Comparison of ENCODE assay signal across 8 mouse cellular contexts in the genomic region with DNA sequence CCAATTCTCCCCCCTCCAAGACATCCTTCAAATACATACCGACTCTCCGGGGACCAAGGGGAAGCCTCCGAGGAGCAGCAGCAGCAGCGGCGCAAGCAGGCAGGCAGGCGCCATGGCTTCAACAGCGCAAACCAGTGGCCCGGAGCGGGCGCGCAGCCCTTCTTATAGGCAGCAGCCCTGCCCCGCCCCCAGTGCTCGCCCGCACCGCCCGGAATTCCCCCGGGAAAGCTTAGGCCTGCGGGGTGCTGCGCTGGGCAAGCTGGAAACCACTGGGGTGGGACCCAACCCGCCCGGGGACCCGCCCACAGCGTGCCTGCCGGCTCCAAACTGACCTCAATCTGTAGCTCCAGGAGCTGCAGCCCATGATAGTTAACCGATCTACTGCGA. TPM values are rescaled to one million over a fixed set of nuclear protein-coding genes. Genes with fewer than 3 reads are reported as not detected.
DNase-seq lines count a peak whose midpoint lies in the region; ATAC-seq and TF ChIP-seq lines count a peak whose summit lies in the region.

No protein-coding gene starts in this region.

- no peaks in the 10 kb centered on the region for H3K36me3 ChIP-seq in intestine, postnatal 0 days (ENCODE audit: control insufficient read depth, insufficient read depth)
- no peaks in the 10 kb centered on the region for H3K36me3 ChIP-seq in limb, embryonic 13.5 days
- no peaks in the 10 kb centered on the region for H3K36me3 ChIP-seq in midbrain, embryonic 13.5 days
- peaks cover 4% of the 10 kb centered on the region; the same call in 1 of the 2 replicates for H3K36me3 ChIP-seq in small intestine, adult 2 months (ENCODE audit: control insufficient read depth, insufficient read depth, low read length)

- H3K9ac ChIP-seq in intestine, postnatal 0 days (ENCODE audit: low read depth, low read length) = peak overlapping the region; percentile 76
- peak overlapping the region; percentile 88 for H3K9ac ChIP-seq in limb, embryonic 13.5 days
- peak overlapping the region; percentile 63 for H3K9ac ChIP-seq in midbrain, embryonic 13.5 days (replicated peaks)

- 0% methylated on average over 24 of the region's 26 CpGs for WGBS in intestine, postnatal 0 days
- under 1% methylated on average over 26 of the region's 26 CpGs for WGBS in limb, embryonic 13.5 days
- under 1% methylated on average over 26 of the region's 26 CpGs for WGBS in midbrain, embryonic 13.5 days
- under 1% methylated on average over 26 of the region's 26 CpGs for WGBS in small intestine, adult 2 months

- DNase-seq in embryo, embryonic 11 days = peak; percentile 88
- no peak for DNase-seq in c-Kit-positive CD71-positive TER-119-positive erythroid progenitor cells, embryonic 14.5 days (ENCODE audit: low spot score)

- H3K27ac ChIP-seq in intestine, postnatal 0 days (ENCODE audit: low read depth, low read length) = peak overlapping the region; percentile 71
- H3K27ac ChIP-seq in limb, embryonic 13.5 days = peak overlapping the region; percentile 74
- no peak overlapping the region for H3K27ac ChIP-seq in midbrain, embryonic 13.5 days
- H3K27ac ChIP-seq in small intestine, adult 2 months (ENCODE audit: insufficient read depth, low read depth, low read length) = peak overlapping the region; percentile 76

- peak overlapping the region; percentile 73 for H3K4me3 ChIP-seq in intestine, postnatal 0 days (ENCODE audit: low read depth, low read length)
- H3K4me3 ChIP-seq in limb, embryonic 13.5 days = peak overlapping the region; percentile 72
- H3K4me3 ChIP-seq in midbrain, embryonic 13.5 days (replicated peaks) = peak overlapping the region; percentile 48
- H3K4me3 ChIP-seq in small intestine, adult 2 months (ENCODE audit: low read depth, low read length) = peak overlapping the region; percentile 87

- H3K9me3 ChIP-seq in intestine, postnatal 0 days (ENCODE audit: control insufficient read depth) = no peaks in the 10 kb centered on the region
- no peaks in the 10 kb centered on the region for H3K9me3 ChIP-seq in limb, embryonic 13.5 days
- no peaks in the 10 kb centered on the region for H3K9me3 ChIP-seq in midbrain, embryonic 13.5 days

- H3K27me3 ChIP-seq in intestine, postnatal 0 days (replicated peaks; ENCODE audit: control insufficient read depth, insufficient read depth, low read length) = no peaks in the 10 kb centered on the region
- H3K27me3 ChIP-seq in limb, embryonic 13.5 days = peaks cover 10% of the 10 kb centered on the region; the same call in 1 of the 2 replicates
- H3K27me3 ChIP-seq in midbrain, embryonic 13.5 days = peaks cover 31% of the 10 kb centered on the region
- no peaks in the 10 kb centered on the region for H3K27me3 ChIP-seq in small intestine, adult 2 months (ENCODE audit: control insufficient read depth, insufficient read depth, low read length)

- peak overlapping the region; percentile 89 for H3K4me2 ChIP-seq in intestine, postnatal 0 days (replicated peaks; ENCODE audit: low read depth)
- peak overlapping the region; percentile 86 for H3K4me2 ChIP-seq in limb, embryonic 13.5 days (replicated peaks)
- peak overlapping the region; percentile 81 for H3K4me2 ChIP-seq in midbrain, embryonic 13.5 days (replicated peaks)

- H3K4me1 ChIP-seq in intestine, postnatal 0 days (replicated peaks; ENCODE audit: control insufficient read depth, insufficient read depth, low read length) = peaks cover 3% of the 10 kb centered on the region; the same call in 1 of the 2 replicates
- H3K4me1 ChIP-seq in limb, embryonic 13.5 days = peaks cover 51% of the 10 kb centered on the region
- peaks cover 25% of the 10 kb centered on the region for H3K4me1 ChIP-seq in midbrain, embryonic 13.5 days (replicated peaks)
- H3K4me1 ChIP-seq in small intestine, adult 2 months (ENCODE audit: control insufficient read depth, insufficient read depth, insufficient read length, low read length) = peaks cover 20% of the 10 kb centered on the region

- TF ChIP-seq POLR2A in small intestine, adult 2 months (IDR thresholded peaks at IDR 0.05; ENCODE audit: low read depth, low read length) = peak; percentile 99

- ATAC-seq in activated CD4-positive, CD25-positive, alpha-beta regulatory T cell, adult 4 months = peak; percentile 26
- ATAC-seq in granulocyte monocyte progenitor cell, adult 5-6 weeks (replicated peaks; ENCODE audit: poor library complexity, severe bottlenecking) = peak; percentile 26; the same call in 1 of the 2 replicates
- peak; percentile 90 for ATAC-seq in intestine, postnatal 0 days
- ATAC-seq in limb, embryonic 13.5 days (ENCODE audit: low FRiP score, low read depth) = peak; percentile 89
- peak; percentile 93 for ATAC-seq in midbrain, embryonic 13.5 days

- peak; percentile 56 for TF ChIP-seq CTCF in intestine, postnatal 0 days (IDR thresholded peaks at IDR 0.05; ENCODE audit: low read depth)
- no peak for TF ChIP-seq CTCF in small intestine, adult 2 months (IDR thresholded peaks at IDR 0.05; ENCODE audit: extremely low read depth, insufficient read length, insufficient replicate concordance, low read depth, low read length)

RNA-seq across cellular contexts. Expression of gene Sdc4, which starts 0.6 kb away (rescaled TPM):
- polyA plus RNA-seq in activated CD4-positive, CD25-positive, alpha-beta regulatory T cell, adult 4 months (2017; shearing (Covaris generic)) = 10 to 100 TPM; 13.8 to 23.7 TPM
- not detected in 2 replicates for total RNA-seq in granulocyte monocyte progenitor cell, adult 5-6 weeks (2014; fragmentation: Nextera tagmentation)
- not detected in 2 replicates for total RNA-seq in granulocyte monocyte progenitor cell, adult 5-6 weeks (2017)
- 92.0 and 103 TPM in 2 replicates for polyA plus RNA-seq in intestine, postnatal 0 days (2015; fragmentation: Nextera tagmentation; extraction: Ambion mirVana)
- 61.0 and 63.6 TPM in 2 replicates for polyA plus RNA-seq in limb, embryonic 13.5 days (2015; fragmentation: Nextera tagmentation; extraction: Ambion mirVana)
- 6.5 and 7.3 TPM in 2 replicates for polyA plus RNA-seq in midbrain, embryonic 13.5 days (2015; fragmentation: Nextera tagmentation; extraction: Ambion mirVana)
- polyA plus RNA-seq in small intestine, adult 2 months (2012; rRNA removed) = 21.3 and 52.2 TPM in 2 replicates

RNA-seq across cellular contexts. Expression of gene Sys1, which starts 13.7 kb away (rescaled TPM):
- polyA plus RNA-seq in activated CD4-positive, CD25-positive, alpha-beta regulatory T cell, adult 4 months (2017; shearing (Covaris generic)) = 10 to 100 TPM; 29.7 to 33.4 TPM
- 30.4 and 35.3 TPM in 2 replicates for total RNA-seq in granulocyte monocyte progenitor cell, adult 5-6 weeks (2014; fragmentation: Nextera tagmentation)
- total RNA-seq in granulocyte monocyte progenitor cell, adult 5-6 weeks (2017) = 11.5 and 18.1 TPM in 2 replicates
- 58.7 and 62.3 TPM in 2 replicates for polyA plus RNA-seq in intestine, postnatal 0 days (2015; fragmentation: Nextera tagmentation; extraction: Ambion mirVana)
- polyA plus RNA-seq in limb, embryonic 13.5 days (2015; fragmentation: Nextera tagmentation; extraction: Ambion mirVana) = 65.2 and 66.6 TPM in 2 replicates
- polyA plus RNA-seq in midbrain, embryonic 13.5 days (2015; fragmentation: Nextera tagmentation; extraction: Ambion mirVana) = 77.6 and 81.1 TPM in 2 replicates
- polyA plus RNA-seq in small intestine, adult 2 months (2012; rRNA removed) = 187 and 276 TPM in 2 replicates

RNA-seq across cellular contexts. Expression of gene Gm20458, which starts 17.7 kb away (rescaled TPM):
- 1 to 10 TPM in 1 of 2 experiments, not detected in 1; 3.7 TPM for polyA plus RNA-seq in activated CD4-positive, CD25-positive, alpha-beta regulatory T cell, adult 4 months (2017; shearing (Covaris generic))
- not detected in 2 replicates for total RNA-seq in granulocyte monocyte progenitor cell, adult 5-6 weeks (2014; fragmentation: Nextera tagmentation)
- total RNA-seq in granulocyte monocyte progenitor cell, adult 5-6 weeks (2017) = not detected in 2 replicates
- polyA plus RNA-seq in intestine, postnatal 0 days (2015; fragmentation: Nextera tagmentation; extraction: Ambion mirVana) = 21.4 and 29.1 TPM in 2 replicates
- 5.5 and 7.4 TPM in 2 replicates for polyA plus RNA-seq in limb, embryonic 13.5 days (2015; fragmentation: Nextera tagmentation; extraction: Ambion mirVana)
- polyA plus RNA-seq in midbrain, embryonic 13.5 days (2015; fragmentation: Nextera tagmentation; extraction: Ambion mirVana) = 4.5 and 5.2 TPM in 2 replicates
- 35.0 and 79.8 TPM in 2 replicates for polyA plus RNA-seq in small intestine, adult 2 months (2012; rRNA removed)

RNA-seq across cellular contexts. Expression of gene Trp53tg5, which starts 30.5 kb away (rescaled TPM):
- polyA plus RNA-seq in activated CD4-positive, CD25-positive, alpha-beta regulatory T cell, adult 4 months (2017; shearing (Covaris generic)) = under 1 TPM in 1 of 2 experiments, not detected in 1; 0.37 TPM
- total RNA-seq in granulocyte monocyte progenitor cell, adult 5-6 weeks (2014; fragmentation: Nextera tagmentation) = not detected in 2 replicates
- total RNA-seq in granulocyte monocyte progenitor cell, adult 5-6 weeks (2017) = not detected in 2 replicates
- not detected in 2 replicates for polyA plus RNA-seq in intestine, postnatal 0 days (2015; fragmentation: Nextera tagmentation; extraction: Ambion mirVana)
- not detected in 2 replicates for polyA plus RNA-seq in limb, embryonic 13.5 days (2015; fragmentation: Nextera tagmentation; extraction: Ambion mirVana)
- not detected in 2 replicates for polyA plus RNA-seq in midbrain, embryonic 13.5 days (2015; fragmentation: Nextera tagmentation; extraction: Ambion mirVana)
- not detected in 2 replicates for polyA plus RNA-seq in small intestine, adult 2 months (2012; rRNA removed)

RNA-seq across cellular contexts. Expression of gene Matn4, which starts 38.1 kb away (rescaled TPM):
- polyA plus RNA-seq in activated CD4-positive, CD25-positive, alpha-beta regulatory T cell, adult 4 months (2017; shearing (Covaris generic)) = under 1 TPM in 1 of 2 experiments, not detected in 1; 0.32 TPM
- total RNA-seq in granulocyte monocyte progenitor cell, adult 5-6 weeks (2014; fragmentation: Nextera tagmentation) = not detected in 2 replicates
- total RNA-seq in granulocyte monocyte progenitor cell, adult 5-6 weeks (2017) = not detected in 2 replicates
- polyA plus RNA-seq in intestine, postnatal 0 days (2015; fragmentation: Nextera tagmentation; extraction: Ambion mirVana) = 1.9 and 2.4 TPM in 2 replicates
- 192 and 200 TPM in 2 replicates for polyA plus RNA-seq in limb, embryonic 13.5 days (2015; fragmentation: Nextera tagmentation; extraction: Ambion mirVana)
- polyA plus RNA-seq in midbrain, embryonic 13.5 days (2015; fragmentation: Nextera tagmentation; extraction: Ambion mirVana) = 0.26 and 0.39 TPM in 2 replicates
- 0.49 and 2.7 TPM in 2 replicates for polyA plus RNA-seq in small intestine, adult 2 months (2012; rRNA removed)

Comparison
In these comparisons a context has a peak if more than half of its experiments do, and no peak if none do; other contexts are left out.
1. ATAC-seq: peak in every context shown above with its lines; median percentile 93 in midbrain, embryonic 13.5 days; 90 in intestine, postnatal 0 days; 89 in limb, embryonic 13.5 days; 26 in activated CD4-positive, CD25-positive, alpha-beta regulatory T cell, adult 4 months; 26 in granulocyte monocyte progenitor cell, adult 5-6 weeks.